Mouse (Mus musculus): ENCODE results near the gene 2210407C18Rik.

GRCm38 (mm10) chr11:58613359-58613758 lies 2.5 kb downstream of the 2210407C18Rik start:
- TF ChIP-seq POLR2A (IDR thresholded peaks at IDR 0.05; ENCODE audit: borderline replicate concordance, low read depth, low read length), result no peak
- no peak for TF ChIP-seq CTCF (IDR thresholded peaks at IDR 0.05; ENCODE audit: low read depth, low read length)

All from bone marrow macrophage, adult 2 months (primary cell).